Mouse (Mus musculus): ENCODE results near the gene Armc2. TPM values are rescaled to one million over a fixed set of nuclear protein-coding genes. Genes with fewer than 3 reads are reported as not detected.

Armc2 gene
- total RNA-seq, 2 experiments from 2014 or later: not detected

DNA sequence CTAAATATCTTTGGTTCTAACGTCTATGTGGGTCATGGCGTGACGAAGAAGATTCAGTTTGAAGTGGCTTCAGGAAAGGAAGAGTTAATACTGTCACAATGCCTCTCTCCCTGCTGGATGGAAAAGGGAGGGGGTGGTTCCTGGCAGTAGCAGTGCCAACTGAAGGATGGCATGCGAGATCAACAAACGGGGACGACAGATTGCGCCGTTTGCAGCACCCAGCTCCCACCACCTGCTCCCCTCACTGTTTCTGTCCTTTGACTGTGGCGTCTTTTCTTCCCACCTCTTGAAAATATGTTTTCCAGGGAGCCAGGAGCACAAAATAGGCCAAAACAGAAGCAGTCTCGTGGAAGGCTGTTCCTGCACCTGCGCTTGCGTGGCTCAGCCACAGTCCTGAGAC lies 86.3 kb downstream of the Armc2 start:
- no peak for ATAC-seq (replicated peaks; ENCODE audit: low FRiP score, poor library complexity, severe bottlenecking)

DNA sequence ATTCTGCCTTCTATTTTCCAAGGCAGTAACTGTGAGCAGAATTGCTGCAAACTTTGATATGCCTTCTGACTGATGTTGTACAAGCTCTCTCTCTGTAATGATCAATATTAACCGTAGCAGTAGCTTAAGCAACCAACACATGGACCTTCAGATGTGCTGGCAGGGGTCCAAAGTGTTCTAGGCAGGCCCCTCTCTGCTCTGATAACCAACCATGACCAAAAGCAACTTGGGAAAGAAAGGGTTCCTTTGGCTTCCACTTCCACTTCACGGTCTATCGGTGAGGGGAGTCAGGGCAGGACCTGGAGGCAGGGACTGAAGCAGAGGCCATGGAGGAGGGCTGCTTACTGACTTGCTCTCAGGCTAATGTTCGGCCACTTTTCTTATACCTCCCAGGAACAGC lies 87.3 kb downstream of the Armc2 start:
- no peak for ATAC-seq (replicated peaks; ENCODE audit: low FRiP score, poor library complexity, severe bottlenecking)

DNA sequence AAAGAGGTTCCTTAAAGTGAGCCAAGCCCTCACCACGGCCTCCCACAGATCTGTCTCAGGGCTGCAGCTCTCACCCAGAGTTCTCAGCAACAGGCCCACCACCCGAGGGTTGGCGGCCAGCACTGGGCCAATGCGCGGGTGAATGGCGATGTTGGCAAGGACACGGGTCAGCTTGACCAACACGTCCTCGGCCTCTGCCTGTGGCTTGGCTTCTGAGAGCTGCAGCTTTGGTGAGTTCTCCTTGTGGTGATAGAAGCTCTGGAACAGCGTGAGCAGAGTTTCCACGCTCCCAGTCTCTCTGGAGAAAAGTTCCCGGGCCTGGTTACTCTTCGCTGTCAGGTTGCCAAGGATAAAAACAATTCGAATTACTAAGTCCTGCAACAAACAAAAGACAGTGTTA lies 91.5 kb downstream of the Armc2 start:
- ATAC-seq (replicated peaks; ENCODE audit: low FRiP score, poor library complexity, severe bottlenecking): no peak

DNA sequence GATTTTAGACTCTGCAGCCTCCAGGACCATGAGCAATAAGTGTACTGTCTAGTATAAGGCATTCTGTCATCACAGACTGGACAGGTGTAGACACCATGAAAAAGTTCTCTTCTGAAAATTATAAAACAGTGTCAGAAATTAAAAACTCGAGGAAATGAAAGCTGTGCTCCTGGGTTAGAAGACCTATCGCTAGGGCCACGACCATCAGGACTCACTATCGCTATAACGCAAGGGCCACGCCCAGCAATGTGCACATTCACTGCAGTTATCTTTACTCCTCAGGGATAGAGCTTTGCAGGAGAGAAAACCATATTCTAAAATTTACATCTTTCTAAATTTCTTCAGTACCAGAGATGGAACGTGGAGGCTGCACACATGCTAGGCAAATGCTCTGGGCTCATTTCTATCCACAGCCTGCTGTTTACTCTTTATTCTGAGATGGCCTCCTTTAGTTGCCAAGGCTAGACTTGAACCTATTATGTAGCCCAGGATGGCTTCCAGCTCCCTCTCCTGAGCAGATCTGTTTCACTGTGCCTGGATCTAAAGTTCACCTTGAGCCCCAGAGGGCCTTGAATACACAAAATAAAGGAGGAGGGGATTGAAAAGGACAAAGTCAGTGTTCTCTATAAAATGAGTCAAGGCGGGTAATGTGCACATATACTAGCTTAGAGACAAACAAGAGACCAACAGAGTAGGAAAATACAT lies 105.8 kb downstream of the Armc2 start:
- peak; percentile 95 for ATAC-seq (replicated peaks; ENCODE audit: low FRiP score, poor library complexity, severe bottlenecking)

DNA sequence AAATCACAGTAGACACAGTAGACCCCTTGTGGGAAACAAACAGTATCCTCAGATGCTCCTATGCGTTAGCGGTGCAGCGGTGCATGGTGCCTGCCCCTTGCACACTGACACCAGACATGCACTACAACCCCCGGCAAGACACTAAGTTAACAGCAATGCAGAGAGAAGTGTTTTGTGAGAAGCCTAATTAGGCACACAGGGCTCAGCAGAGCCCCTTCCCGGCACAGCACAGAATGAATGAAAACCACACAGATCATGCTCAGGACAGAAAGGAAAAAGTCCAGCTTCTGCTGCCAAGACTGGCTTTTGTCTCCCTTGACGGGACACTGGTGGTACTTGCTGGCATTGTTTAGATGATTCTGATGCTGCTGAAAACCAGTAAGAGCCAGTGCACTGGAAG lies 109.3 kb downstream of the Armc2 start:
- no peak for ATAC-seq (replicated peaks; ENCODE audit: low FRiP score, poor library complexity, severe bottlenecking)

DNA sequence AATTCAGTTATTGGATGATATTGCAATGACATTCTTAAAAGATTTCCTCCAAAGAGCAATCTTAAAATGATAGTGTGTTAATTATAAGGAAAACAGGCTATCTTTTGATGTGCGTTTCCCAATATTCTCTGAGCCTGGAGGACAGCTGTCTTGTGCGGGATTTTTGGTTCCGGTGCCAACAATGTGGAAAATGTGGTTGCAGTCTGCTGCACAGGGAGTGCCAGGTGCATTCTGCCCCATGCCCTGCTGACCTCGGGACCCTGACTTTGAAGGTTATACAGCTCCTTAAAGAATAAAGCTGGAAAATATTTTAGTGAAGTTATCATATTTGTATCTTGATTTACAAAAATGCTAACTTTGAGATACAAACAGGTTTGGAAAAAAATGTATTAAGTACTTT lies 110.3 kb downstream of the Armc2 start:
- ATAC-seq (replicated peaks; ENCODE audit: low FRiP score, poor library complexity, severe bottlenecking): no peak

DNA sequence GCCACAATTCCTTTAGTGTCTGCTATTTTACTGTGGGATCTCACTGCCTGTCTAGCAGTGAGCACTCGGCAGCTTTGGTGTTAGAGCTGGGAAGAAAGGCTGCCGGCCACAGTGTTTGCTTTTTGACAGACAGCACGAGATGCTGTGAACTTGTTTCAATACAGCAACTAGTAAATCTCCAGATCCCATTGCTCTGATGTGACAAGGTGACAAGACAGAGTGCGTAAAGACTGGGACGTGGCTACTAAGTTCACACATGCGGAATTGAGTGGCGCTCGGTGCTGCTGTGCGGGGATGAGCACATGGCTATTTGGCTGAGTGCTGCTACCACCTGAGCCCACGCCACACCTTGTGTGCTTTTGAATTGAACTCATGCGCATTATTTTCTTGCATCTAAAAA lies 110.8 kb downstream of the Armc2 start:
- ATAC-seq (replicated peaks; ENCODE audit: low FRiP score, poor library complexity, severe bottlenecking): no peak

DNA sequence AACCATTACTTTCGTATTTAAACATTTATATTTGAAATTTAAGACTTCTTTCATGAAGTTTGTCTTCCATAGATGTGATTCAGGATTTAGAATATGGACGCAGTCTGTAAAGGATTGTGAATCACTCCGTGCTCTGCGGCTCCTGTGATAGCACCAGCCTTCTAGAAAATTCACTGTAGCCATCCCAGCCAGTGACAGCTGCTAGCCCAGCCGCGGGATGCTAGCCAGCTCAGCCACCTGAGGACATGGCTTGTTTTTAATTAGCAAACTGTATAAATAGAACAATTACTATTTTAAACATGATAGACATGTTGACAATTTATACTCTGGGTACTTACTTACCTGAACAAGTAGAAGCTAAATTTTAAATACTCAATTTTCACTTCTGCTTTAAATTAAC lies 116.4 kb downstream of the Armc2 start:
- ATAC-seq (replicated peaks; ENCODE audit: low FRiP score, poor library complexity, severe bottlenecking): no peak

DNA sequence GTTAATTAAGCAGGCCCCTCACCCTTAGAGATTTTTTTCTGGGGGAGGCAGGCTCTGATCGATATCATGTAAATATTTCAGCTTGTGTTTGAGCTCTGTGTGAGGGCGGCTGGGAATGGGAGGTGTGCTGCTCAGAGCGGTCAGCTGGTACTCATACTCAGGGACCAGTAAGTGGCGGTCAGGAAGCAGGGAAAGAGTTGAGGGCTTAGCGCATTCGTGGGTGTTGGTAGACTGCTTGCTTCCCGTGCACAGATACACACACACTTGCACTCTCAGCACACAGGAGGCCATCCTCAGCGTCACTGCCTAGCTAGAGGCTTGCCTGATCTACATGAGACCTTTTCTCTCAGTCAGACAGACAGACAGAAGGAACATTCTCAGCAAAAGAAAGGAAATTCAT lies 116.8 kb downstream of the Armc2 start:
- ATAC-seq (replicated peaks; ENCODE audit: low FRiP score, poor library complexity, severe bottlenecking): no peak

DNA sequence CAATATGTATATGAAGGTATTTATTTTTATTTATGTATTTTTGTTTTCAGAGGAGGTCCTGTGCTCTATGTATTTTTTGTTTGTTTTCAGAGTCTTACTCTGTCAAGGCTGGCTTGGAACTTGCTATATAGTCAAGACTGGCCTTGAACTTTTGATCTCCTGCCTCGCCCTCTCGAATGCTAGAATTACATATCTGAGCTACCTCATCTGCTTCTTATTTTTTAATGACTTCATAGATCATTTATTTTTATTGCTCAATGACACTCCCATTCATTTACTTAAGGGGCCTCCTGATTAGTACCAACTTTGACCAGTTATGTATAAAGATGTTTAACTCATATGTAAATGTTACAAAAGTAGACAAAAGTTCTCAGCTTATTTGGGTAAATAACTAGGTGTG lies 121.4 kb downstream of the Armc2 start:
- no peak for ATAC-seq (replicated peaks; ENCODE audit: low FRiP score, poor library complexity, severe bottlenecking)

DNA sequence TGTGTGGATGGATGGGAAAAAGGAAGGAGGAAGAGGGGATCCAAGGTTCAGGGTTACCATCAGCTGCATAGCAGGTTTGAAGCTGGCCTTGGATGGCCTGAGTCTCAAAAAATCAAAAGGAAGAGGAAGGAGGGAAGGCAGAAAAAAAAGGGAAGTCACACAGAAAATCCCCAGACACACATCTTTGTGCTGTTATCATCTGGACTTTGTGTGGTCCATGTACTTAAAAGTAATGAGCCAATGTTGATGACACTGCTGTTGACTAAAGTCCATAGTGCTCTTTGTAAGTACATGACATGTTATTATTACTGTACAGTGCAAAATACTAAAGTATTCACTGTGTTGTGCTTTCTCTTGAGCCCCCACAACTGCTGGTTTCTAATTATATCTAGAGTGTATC lies 121.8 kb downstream of the Armc2 start:
- ATAC-seq (replicated peaks; ENCODE audit: low FRiP score, poor library complexity, severe bottlenecking): no peak

DNA sequence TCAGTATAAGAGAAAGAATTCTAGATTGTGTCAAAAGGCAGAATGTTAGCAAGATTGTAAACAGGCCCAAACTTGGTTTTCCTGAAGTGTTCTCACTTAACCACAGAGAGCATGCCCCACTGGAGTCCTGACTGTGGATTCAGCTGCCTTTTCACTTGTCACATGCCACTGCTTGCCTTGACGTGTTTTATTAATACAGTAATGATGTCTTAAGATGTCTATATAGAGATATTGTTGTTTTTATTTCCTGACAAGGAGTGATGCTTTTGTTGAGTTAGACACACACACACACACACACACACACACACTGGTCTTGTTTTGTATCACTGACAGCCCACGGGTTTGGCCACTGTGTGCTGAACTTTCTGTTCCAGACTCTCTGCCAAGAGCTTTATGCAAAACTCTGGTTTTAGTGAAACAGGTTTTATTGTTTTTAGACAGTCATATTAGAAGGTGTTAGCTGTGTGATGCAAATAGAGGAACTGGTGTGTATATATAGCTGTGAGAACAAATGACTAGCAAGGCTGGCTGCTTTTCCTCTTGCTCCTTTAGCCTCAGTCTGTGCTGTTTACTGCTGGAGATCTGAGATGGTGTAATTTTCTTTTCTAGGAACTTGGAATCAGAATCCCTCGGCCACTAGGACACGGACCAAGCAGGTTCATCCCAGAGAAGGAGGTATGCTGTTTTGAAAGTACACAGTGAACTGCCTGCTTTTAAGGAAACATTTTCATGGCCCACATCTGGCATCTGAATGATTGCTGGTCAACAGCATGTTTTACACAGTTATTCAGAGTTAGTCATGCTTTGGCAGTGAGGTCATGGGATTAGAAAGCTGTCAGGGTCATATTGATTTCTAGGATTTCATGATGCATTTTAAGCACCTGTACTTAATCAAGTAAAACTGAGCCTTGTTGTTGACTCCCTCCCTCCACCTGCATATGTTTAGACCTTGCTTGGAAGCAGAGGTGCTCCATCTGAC lies 124.5 kb downstream of the Armc2 start:
- no peak for ATAC-seq (replicated peaks; ENCODE audit: low FRiP score, poor library complexity, severe bottlenecking)

DNA sequence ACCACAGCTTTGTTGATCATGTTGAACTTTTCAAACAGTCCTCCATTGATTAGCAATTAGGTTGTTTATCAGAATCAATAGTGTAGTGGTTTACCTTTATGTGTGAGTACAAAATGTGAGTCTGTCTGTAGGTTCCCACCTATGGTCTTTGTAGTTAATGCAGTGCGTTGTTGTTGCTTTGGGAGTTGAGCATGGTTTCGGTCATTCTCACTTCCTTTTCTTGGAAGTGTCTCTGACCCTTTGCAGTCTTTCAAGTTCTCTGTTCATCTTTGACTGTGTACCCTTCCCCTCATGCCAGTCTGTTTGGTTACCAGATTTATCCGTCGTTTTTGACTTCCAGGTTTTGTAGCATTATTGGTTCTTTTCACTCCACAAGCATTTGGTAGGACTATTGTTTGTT lies 126.9 kb downstream of the Armc2 start:
- ATAC-seq (replicated peaks; ENCODE audit: low FRiP score, poor library complexity, severe bottlenecking): no peak

DNA sequence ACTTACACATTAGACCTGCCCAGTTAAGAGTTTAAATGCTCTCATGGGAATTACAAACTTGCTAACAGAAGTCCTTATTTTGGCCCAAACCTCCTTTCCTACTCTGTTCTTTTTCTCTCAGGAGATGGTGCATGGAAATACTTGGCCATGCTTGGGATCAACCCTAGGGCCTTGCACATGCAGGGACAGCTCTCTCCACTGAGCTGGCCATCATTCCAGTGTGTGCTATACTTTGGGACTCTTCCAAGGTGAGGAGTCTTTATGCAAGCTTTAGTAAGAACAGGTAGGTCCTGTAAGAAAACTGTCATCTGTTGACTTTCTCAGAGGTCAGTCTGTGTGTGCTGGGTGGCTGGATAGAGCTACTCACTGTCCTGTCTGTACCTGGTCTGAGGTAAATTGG lies 127.7 kb downstream of the Armc2 start:
- no peak for ATAC-seq (replicated peaks; ENCODE audit: low FRiP score, poor library complexity, severe bottlenecking)

DNA sequence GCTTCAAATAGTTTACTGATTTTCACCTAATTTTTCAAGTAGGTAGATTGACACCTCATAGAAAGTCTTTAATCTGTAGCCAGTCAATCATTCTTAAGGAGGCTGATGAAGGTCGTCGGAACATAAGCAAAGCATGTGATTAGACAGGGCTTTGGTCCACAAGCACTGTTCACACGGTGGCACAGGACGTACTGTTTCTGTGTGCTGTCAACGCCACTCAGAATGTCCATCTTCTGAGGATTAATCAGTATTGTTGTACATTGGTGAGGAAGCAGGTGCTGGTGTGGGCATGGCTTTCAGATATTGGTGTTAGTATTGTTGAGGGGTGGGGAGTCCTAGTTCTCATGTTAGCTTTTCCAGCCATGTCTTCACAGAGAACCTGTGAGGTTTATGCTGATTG lies 128.7 kb downstream of the Armc2 start:
- ATAC-seq (replicated peaks; ENCODE audit: low FRiP score, poor library complexity, severe bottlenecking): no peak

DNA sequence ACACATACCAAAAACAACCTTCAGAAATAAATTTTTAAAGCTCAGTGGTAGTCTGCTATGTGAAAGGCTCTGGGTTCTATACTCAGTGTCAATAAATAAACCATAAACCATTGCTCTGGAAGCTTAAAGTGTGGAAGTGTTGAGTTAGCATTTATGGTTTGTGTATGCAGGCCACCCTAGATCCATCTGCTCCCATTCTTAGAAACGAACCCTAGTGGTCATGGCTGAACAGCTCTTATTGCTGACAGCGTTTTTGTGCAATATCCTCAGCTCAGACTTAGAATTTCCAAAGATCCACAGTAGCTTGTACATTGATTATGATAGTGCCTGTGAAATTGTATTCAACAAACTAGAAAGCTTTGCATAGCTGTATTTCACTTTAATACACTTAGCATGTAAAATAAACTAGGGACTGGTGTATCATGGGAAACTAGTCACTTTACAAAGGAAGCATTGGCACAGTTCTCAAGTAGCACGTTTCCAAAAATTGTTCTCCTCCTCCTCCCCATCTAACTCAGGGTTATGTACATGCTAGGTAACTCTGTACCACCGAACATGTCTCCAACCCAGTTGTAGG lies 129.8 kb downstream of the Armc2 start:
- ATAC-seq (replicated peaks; ENCODE audit: low FRiP score, poor library complexity, severe bottlenecking): peak; percentile 77

DNA sequence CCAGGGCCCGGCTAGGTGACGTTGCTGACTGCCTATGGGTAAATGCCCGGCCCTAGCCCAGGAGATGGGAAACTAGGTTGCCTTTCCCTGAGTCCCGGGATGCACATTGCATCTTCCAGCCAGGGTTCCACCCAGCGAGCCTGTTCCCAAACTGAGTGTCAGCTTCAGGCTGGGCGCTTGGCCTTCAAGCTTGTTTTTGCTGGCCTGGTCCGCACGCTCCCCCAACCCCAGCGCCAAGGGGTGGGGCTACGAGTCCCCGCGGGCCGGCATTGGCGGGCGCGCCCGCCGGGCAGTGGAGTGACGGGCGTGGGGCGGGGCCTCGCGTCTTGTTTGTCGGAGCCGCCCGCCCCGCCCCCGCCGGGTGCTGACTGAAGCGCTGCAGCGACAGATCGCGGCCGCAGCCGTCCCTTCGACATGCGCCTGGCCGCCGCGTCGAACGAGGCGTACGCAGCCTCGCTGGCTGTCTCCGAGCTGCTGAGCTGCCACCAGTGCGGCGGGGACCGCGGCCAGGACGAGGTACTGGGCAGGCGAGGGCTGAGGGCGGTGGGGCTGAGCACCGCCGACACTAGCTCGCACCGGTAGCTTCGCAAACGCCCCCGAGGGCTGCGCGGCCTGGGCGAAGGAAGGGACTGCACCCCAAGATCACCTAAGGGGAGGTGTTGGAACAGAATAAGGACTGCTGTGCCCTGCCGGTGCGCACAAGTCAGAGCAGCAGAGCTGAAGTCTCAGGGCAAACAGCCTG lies 131.0 kb downstream of the Armc2 start:
- peak; percentile 89 for ATAC-seq (replicated peaks; ENCODE audit: low FRiP score, poor library complexity, severe bottlenecking)

DNA sequence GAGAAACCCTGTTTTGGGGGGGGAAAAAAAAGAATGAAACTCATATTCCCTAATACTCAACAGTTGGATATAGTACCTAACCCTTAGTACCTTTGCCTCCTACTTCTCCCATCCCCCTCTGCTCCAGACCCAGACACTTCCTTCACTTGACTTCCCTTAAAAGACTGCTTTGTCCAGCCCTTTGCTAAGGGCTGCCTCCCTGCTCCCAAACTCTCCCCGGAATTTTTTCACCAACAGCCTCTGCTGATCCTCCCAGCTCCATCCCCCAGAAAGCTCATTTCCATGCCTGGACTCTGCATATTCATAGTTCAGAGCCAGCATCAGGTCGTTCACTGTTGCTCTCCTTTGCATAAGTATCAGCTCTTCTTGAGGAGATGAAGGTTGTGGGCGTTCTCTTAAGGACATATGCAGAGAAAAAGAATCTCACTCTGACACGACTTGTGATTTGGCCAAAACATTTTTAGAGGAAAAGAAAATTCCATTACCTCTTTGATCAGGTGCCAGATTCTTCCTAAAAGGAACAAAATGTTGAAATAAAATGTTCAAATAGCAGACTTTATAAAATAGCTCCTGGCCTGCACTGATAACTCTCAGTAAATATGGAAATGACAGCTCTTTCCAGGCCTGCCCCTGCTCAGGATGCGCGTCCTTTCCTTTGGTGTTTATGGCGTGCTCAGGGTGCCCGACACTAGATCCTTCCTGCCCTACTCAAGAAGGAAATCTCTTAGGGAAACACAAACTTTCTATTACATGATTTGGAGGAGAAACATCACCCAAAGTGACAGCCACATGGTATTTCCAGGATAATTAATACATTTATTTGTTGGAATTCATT lies 134.3 kb downstream of the Armc2 start:
- ATAC-seq (replicated peaks; ENCODE audit: low FRiP score, poor library complexity, severe bottlenecking): no peak

DNA sequence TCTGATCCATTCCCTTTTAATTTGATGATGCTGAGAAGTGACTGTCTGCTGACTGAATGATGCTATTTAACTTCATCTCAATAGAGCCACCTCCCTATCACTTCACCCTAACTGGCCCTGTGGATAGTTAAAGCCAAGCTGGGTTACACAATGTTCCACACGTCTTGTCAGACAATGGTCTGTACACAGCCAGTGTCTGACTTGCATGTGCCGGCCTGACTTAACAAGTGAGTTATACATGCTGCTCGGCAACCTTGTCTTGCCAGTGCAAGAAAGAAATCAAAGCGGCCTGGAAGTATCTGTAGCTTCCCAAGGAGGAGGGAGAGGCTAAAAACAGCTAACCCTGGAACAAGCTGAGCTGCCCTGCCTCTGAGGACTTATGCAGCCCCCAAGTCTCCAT lies 136.8 kb downstream of the Armc2 start:
- ATAC-seq (replicated peaks; ENCODE audit: low FRiP score, poor library complexity, severe bottlenecking): no peak

All from erythroid progenitor cell, adult 5-6 weeks (primary cell).